Mouse (Mus musculus) v-Abl transformed pro-B cells (cell line): ENCODE measurements around the gene Map2k1.

ENCODE experiments used
- in situ Hi-C, 2 experiments: fragments of 400-800 bp; cut with MboI; formaldehyde crosslinking; loops; one replicate each; pipeline ENCODE4 v1.15.1; 2025; ENCODE audit not compliant: unreplicated experiment in 2 of 2

Map2k1 gene

GRCm38 (mm10) chr9:64173666-64174220 lies 79.7 kb downstream of the Map2k1 start:
- in situ Hi-C loops, result loop anchor here in 1 of 2 experiments (5.0 to 10.0 kb wide), 2 partner anchors 84 to 1171 kb away; partner anchors contain the start of gene Pdcd7

DNA sequence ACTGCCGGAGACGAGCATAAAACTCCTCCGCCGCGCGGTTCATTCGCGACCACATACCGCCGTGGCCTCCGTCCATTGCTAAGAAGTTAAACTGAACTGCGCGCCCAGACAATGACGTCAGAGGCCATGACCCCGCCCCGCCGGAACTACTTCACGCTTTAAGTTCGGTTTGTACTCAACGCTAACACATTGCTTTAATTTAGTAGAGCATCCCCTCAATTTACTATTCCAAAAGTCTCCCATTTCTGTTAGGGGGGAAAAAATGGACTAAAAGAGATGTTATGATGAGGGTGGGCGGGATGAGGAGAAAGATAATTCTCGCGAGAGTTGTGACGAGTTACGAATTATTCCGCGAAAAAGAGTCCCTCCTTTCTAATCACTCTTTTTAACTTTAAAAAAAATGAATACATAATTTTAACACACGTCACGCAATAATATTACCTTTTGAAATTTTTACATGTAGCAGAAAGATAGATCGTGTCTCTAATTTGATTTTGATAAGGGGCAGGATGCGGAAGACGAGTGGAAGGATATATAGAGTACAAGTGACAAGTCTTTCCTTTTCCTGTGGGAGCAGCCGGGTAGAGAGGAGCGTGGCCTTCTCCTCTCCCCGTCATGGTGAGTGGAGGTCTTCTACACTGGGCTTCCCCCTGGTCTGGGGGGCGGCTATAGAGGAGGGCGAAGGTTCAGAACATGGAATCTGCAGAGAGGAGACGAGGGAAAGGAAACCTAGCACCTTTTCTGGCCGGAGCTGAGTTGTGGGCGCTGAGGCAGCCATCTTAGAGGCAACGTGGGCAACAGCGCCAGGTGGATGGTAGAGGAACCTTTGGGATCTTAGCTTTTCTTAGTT lies 80.4 kb downstream of the Map2k1 start, which contains the start of the genes Zwilch and Rpl4:
TSS of gene Zwilch (minus strand) at position 289 of the 850 bp plus-strand sequence.
TSS of gene Rpl4 (plus strand) at position 560 of the 850 bp plus-strand sequence.
- in situ Hi-C loops, result loop anchor here in 1 of 2 experiments (5.0 to 10.0 kb wide), 2 partner anchors 84 to 1172 kb away; partner anchors contain the start of gene Pdcd7

DNA sequence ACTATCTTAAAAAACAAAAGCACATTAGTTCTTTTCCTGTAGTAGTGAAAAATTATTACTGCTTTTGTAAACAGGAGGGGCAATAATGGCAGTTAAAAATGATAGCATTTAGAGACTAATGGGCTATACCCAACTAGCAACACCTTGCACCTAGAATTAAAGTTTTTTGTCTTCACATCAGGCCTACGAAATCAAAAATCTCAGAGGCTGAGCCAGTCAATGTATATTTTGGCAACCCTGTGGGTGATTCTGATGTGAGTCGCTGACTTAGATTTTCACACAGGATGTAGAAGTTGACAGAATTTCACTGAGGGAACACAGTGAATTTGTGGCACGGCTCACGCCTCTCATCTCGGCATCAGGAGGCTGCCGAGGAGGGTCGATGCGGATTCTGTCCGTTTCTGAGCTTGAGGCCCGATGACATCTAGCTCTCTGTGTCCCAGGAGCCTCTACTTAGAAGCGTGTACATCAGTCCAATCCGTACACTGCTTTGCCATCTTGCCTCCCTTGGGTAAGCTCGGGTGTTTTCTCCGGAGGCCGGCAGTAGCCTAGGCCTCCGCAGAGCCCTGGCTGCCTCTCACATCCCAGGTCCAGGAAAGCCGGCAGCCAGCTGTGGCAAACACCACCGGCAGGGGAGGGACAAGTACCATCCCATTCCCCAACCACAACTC lies 81.2 kb downstream of the Map2k1 start:
- in situ Hi-C loops, result loop anchor here in 1 of 2 experiments (5.0 to 10.0 kb wide), 2 partner anchors 85 to 1173 kb away; partner anchors contain the start of gene Pdcd7

DNA sequence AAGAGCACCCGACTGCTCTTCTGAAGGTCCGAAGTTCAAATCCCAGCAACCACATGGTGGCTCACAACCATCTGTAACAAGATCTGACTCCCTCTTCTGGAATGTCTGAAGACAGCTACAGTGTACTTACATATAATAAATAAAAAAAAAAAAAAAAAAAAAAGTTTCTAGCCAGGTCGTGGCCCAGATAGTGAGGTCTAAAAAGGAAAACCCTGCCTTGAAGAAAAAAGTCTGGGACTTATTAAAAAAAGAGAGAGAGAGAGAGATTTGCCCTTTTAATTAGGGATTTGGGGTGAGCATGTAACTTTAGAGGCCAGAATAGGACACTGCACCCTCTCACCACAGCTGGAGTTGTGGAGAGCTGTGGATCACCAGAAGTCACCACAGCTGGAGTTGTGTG lies 83.5 kb downstream of the Map2k1 start:
- in situ Hi-C loops, result loop anchor here in 1 of 2 experiments (5.0 to 10.0 kb wide), 2 partner anchors 87 to 1175 kb away; partner anchors contain the start of gene Pdcd7

GRCm38 (mm10) chr9:64160471-64160870 lies 93.0 kb downstream of the Map2k1 start:
- in situ Hi-C loops, result no loop called here

DNA sequence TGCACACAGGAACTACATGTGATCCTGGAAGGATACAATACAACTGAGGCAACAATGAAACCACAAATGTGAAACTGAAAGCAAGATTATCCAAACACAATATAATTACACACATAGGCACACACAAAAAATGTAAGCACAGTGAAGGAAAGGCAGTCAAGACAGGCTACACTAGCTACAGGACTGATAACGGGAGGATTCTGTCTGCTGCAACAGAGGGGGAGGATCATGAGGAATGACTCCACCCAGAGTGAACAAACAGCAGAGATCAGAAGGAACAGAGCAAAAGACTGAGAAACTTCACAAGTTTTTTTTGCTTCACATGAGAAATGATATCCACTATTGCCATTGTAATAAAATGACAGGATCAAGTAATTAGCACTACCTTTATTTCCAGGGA lies 96.8 kb downstream of the Map2k1 start:
- in situ Hi-C loops, result no loop called here

GRCm38 (mm10) chr9:64139879-64140278 lies 113.6 kb downstream of the Map2k1 start:
- in situ Hi-C loops, result loop anchor here (5.0 to 25.0 kb wide), 3 partner anchors 132 to 815 kb away; partner anchors contain the start of gene Slc24a1 (in 1 of the 2)

GRCm38 (mm10) chr9:64138896-64139295 lies 114.5 kb downstream of the Map2k1 start:
- in situ Hi-C loops, result loop anchor here (5.0 to 25.0 kb wide), 3 partner anchors 133 to 816 kb away; partner anchors contain the start of gene Slc24a1 (in 1 of the 2)
